Mouse (Mus musculus) common myeloid progenitor, adult 5-6 weeks (primary cell): ENCODE results near the gene Prepl. TPM values are rescaled to one million over a fixed set of nuclear protein-coding genes. Genes with fewer than 3 reads are reported as not detected.

Experiments used
- ATAC-seq: replicated peaks from 2 replicates; pipeline ENCODE4 v1.8.0; 2016; ENCODE audit warnings: low read depth, mild to moderate bottlenecking, moderate TSS enrichment, inconsistent platforms; ENCODE audit not compliant: poor library complexity, severe bottlenecking
- total RNA-seq: library from RNA; stranded (forward); fragments of 200-1000, 187-1606 nt; gene quantifications from 2 replicates; pipeline ENCODE4 v1.2.3, GENCODE M21; 2017

The Prepl gene
- total RNA-seq, 1 experiment from 2014 or later, result 21.8 TPM

DNA sequence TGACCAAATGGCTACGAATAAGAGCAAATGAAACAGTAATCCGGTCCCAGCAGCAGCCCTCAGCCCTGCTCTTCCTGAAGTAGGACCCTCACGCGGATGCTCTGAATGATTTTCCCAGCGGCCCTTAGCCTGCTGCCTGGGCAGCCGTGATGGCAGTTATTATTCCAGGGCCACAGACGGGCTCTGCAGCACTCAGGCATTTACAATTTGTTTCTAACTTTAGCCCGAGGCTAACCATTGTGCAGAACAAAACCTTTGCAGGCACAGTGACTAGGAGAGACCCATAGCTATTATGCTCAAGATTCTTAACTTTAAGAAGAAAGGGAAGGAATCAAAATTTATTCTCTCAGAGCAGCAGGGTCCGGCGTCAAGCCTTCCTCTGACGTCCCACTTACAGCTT, 17.7 kb downstream of the Prepl start:
- ATAC-seq, result no peak

DNA sequence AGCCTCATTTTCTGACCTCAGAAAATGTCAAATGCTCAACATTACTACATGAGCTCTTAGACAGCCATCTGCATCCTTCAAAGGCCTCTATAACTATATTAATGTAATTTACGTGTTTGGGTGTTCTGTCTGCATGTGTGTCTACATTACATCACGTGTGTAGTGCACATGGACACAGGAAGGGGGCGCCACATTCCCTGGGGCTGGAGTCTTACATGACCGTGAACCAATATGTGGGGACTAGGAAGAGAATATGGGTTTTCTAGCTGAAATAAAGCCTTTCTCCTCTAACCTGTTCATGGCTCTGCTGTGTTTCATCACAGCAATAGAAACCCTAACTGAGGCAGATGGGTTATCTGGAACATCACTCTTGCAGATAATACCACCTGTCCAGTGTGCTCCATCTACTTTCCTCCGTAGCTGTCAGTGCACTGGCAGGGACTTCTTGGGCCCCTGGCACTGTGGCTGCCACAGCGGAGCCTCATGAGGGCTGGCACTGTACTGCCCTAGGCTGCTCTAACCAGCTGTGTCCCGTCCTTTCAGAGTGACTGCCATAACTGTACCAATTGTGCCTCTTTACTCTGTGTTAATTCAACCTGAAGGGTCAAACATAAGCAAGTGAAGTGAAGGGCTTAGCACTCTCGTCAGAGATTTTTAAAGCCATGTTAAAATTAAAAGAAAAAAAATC, 18.8 kb downstream of the Prepl start:
- no peak for ATAC-seq

DNA sequence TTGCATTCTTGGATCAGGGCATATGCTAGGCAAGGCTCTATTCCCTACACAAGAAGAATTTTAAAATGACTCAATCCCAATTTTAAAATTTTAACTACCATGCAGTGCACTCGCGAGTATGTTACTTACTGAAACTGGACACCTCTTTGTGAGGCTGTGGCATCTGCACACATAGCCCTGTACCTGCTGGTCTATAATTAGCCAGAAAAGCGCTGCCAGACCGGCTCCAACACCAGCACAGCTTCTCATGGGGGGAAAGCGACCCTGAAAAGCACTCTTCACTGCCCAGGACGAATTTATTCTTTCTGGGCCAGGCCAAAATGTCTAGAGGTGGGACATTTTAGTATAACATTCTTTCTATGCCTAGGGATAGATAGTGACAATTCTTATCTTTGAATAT, 19.4 kb downstream of the Prepl start:
- no peak for ATAC-seq

GRCm38 (mm10) chr17:85067331-85067730, 22.7 kb downstream of the Prepl start:
- no peak for ATAC-seq

DNA sequence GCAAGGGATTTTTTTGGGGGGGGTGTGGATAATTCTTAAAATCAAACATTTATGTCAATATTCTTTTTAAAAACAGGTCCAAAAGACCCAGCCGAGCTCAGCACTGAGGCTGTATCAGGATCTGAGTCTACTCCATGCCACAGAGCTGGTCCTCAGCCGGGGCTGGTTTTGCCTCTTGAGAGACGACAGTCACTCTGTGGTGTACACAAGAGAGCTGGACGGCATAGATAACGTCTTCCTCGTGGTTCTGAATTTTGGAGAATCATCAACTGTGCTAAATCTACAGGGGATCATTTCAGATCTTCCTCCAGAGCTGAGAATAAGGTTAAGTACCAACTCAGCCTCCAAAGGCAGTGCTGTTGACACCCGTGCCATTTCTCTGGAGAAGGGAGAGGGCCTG, 26.5 kb downstream of the Prepl start:
- ATAC-seq, result no peak

- ATAC-seq, result no peak
Observed at GRCm38 (mm10) chr17:85059136-85059535, 30.9 kb downstream of the Prepl start.

- ATAC-seq, result no peak
Observed at GRCm38 (mm10) chr17:85058276-85058675, 31.8 kb downstream of the Prepl start.

DNA sequence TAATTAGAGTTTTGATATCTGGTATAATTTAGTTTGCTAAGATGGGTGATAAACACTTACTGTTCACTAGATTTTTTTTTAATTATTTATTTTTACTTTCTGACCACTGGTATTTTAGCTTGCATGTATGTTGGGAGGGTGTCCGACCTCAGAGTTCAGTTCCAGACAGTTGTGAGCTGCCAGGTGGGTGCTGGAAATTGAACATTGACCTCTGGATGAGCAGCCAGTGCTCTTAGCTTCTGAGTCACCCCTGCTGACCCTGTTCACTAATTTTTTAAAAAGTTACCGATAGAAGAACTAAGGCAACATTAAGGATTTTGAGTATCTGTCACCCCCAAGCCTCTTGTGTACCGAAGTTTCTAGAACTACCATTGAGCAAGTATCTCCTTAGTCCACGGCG, 41.7 kb downstream of the Prepl start:
- no peak for ATAC-seq

DNA sequence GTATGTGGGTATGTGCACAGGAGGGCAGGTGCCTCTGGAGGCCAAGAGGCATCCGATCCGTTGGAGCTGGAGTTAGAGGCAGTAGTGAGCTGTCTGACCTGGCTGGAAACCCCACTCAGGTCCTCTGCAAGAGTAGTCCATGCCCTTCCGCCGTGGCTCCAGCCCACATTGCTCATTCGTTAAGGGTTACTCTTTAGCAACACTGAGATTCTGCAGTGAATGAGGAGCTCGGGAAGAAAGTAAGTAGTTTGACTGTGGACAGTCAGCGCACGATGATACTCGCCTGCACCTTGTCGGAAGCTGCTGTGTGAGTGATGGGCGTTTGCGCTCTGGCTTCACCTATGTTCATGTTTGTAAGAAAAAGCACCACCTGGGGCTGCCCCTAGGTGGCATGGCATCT, 44.9 kb downstream of the Prepl start:
- no peak for ATAC-seq

DNA sequence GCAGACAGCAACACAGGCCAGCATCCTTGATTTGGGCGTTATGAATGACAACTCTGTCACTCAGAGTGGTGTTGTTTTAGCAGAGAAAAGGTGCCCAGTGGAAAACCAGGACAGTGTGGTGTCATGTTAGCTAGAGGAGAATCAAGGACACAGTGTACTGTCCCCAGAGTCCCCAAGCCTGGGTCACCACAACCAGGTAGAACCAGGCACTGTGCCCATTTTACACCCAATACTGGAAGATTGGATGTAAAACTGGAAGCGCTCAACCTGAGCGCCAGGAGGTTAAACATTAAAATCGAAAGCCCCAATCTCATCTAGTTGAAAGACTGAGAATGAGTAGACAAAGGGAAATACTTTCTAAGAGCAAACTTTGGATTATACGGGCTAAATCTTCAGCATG, 45.6 kb downstream of the Prepl start:
- ATAC-seq, result no peak

DNA sequence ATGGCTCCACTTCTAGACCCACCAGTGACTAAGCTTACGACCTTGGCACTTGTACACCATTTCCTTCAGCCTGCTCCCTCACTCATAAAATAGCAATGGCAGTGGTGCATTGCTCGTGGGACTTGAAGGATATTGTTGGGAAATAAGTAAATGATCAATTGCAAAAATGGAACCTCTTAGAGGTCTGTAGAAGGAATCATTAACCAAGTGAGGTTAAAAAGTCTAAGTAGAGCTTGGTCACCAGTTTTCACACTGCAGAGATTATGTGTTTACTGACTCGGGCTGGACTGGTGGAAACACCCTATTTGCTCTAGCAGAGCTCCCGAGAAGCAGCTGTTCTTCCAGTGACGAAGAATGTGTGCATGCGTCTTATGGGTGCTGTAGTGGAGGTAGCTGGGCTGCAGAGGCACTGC, 46.6 kb downstream of the Prepl start:
- no peak for ATAC-seq

DNA sequence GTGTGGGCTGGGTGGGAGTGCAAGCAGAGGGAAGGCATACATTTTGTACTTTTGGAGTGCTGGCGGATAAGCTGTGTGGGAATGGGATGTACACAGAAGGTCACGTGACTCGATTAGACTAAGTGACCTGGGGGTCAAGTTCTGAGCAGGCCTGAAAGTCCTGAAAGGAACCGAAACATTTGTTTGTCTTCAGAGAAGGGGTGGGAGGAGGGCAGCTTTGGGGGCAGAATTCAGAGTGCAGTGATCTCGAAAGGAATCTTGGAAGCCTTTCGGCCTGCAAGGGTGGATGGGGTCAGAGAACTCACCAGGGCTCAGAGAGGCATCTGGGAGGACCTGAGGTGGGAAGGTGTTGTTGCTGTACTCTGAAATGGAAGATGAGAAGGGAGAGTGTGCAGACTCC, 47.6 kb downstream of the Prepl start:
- ATAC-seq, result no peak

DNA sequence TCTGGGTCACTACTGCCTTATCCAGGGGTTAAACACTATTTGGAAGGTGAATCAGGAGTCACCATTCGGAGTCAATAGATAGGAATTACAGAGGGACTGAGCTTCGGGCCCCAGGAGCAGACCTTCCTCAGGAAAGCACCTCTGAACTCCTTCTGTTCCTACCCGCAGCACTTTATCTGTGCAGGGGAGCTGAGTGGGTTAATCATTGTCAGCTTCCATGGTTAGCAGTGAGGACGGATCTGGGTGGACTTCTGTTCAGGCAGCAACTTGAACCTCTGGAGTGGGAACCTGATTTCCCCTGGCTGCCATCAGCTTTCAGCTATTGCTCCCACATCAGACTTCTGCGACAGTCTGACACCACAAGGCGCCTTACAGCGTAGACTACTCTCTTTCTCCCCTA, 49.1 kb downstream of the Prepl start:
- no peak for ATAC-seq

DNA sequence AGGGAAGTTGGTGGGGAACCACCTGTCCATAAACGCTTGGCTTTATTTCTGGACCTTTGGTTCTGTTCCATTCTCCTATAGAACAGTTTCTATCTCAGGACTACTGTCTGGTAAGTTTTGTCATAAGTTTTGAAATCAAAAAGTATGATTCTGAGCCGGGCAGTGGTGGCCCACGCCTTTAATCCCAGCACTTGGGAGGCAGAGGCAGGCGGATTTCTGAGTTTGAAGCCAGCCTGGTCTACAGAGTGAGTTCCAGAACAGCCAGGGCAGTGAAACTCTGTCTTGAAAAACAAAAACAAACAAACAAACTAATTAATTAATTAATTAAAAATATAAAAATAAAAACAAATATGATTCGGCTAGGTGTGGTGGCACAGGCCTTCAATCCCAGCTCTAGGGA, 51.3 kb downstream of the Prepl start:
- no peak for ATAC-seq

DNA sequence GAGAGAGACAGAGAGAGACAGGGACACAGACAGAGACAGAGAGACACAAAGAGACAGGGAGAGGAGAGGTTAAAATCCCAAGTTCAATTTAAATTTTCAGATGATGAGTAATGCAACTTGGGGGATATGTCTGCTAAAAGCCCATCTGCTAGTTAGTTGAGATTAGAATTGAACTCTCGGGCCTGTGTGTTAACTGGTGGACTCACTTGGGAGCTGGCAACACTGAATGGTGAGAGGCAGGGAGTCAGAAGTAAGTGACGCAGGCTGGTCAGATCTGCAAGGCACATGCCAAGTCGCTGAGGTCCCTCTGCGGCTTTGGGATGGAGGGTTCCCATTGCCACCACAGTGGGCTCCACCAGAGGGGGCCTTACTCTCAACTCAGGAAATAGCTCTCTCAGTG, 51.7 kb downstream of the Prepl start:
- ATAC-seq, result no peak

GRCm38 (mm10) chr17:85037855-85038254, 52.2 kb downstream of the Prepl start:
- ATAC-seq, result no peak

GRCm38 (mm10) chr17:85034068-85034467, 56.0 kb downstream of the Prepl start:
- ATAC-seq, result no peak

GRCm38 (mm10) chr17:85033087-85033486, 57.0 kb downstream of the Prepl start:
- ATAC-seq, result no peak

DNA sequence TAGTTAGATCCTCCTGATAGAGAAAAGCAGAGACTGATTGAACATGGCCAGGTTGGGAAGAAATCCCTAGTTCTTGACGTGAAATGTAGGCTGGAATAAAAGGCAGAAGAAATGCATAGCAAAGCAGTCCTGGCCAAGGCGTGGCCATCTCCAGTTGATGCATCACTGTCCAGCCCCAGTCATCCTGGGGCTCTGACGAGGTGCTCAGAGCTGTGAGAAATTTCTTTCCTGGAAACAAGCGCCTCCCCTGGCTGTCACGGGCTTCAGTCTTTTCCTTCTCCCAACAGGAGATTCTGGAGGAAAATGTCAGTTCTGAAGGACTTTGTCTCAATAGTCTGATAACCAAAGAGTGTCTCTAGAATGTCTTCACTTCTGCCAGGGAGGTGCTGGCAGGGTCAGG, 59.4 kb downstream of the Prepl start:
- no peak for ATAC-seq

GRCm38 (mm10) chr17:85028797-85029196, 61.2 kb downstream of the Prepl start:
- no peak for ATAC-seq

GRCm38 (mm10) chr17:85028093-85028739, 61.8 kb downstream of the Prepl start, which contains the start of gene Slc3a1:
Slc3a1 (plus strand) TSS chr17:85028376.
- ATAC-seq, result no peak

- no peak for ATAC-seq
Observed at GRCm38 (mm10) chr17:85027247-85027646, 62.8 kb downstream of the Prepl start.
